Comparison of ENCODE assay signal across 16 mouse cellular contexts in the genomic region with DNA sequence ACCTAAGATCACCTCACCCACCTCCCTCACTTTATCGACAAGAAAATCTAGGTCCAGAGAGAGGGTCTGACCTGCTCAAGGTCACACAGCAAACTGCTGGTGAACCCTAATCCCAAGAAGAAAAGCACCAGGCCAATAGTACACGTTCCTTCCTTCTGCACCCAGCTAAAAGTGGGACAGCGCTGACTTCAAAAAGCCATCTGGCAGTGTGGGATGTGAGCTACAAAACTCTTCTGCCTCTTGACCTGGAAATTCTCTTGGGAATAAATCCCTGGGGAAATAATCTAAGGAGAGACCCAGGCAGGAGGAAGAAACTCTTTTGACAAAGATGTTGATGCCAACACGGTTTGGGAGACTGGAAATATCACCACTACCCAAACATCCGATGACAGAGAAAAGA.
"Had no signal": no experiment of that assay in that cellular context is flagged by ENCODE, and none has a peak within 500 bp of the region (broad histone marks: within the 10 kb centered on the region; RNA-seq: fewer than 3 reads in every experiment).

No protein-coding gene starts in this region.

- DNase-seq: gastrocnemius, postnatal 14 days; gastrocnemius, postnatal 36 days; heart, adult 11 months; heart, adult 2 months; heart, postnatal 14 days; heart, postnatal 36 days; kidney, adult 11 months; kidney, adult 2 months; kidney, adult 9 months; kidney, postnatal 14 days; kidney, postnatal 36 days; layer of hippocampus, adult 9-11 months; layer of hippocampus, postnatal 36 days had no signal

- ATAC-seq: hindbrain, postnatal 0 days; intestine, embryonic 16.5 days; liver, embryonic 12.5 days had no signal
